Mouse (Mus musculus) spleen, adult 2 months (tissue): ENCODE measurements around the gene Anxa8.

Experiments used
- CTCF ChIP-seq: fragments of 200-500 bp; IDR thresholded peaks from 2 replicates; pipeline ENCODE4 v1.5.1; 2011; ENCODE audit warnings: mild to moderate bottlenecking, inconsistent platforms; ENCODE audit not compliant: insufficient read depth, insufficient read length, insufficient replicate concordance; ENCODE audit errors: extremely low read depth
- POLR2A ChIP-seq: fragments of 200-500 bp; IDR thresholded peaks from 2 replicates; pipeline ENCODE4 v1.6.1; 2011; ENCODE audit warnings: low read depth, low read length, inconsistent platforms

DNA sequence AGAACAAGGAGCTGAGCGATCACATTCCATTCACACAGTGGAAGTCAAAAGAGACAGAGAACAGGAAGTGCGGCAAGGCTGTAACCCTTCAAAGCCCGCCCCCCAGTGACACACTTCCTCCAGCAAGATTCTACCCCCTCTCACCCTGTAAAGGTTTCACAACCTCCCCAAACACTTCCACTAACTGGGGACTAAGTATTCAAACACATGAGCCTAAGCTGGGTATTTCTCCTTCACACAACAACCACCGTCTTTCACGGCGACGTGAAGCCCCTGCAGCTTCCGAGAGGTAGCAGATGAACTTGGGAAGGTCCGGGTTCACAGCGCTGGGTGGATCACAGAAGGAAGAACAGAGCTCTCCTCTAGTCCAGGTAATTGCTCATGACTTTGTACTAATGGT lies 57.1 kb downstream of the Anxa8 start:
- TF ChIP-seq CTCF (no peak), POLR2A (no peak)
